Mouse (Mus musculus) olfactory bulb, adult 2 months (tissue): ENCODE measurements around the gene Tecpr1.

Experiments
- CTCF ChIP-seq: fragments of 200-500 bp; IDR thresholded peaks from 2 replicates; pipeline ENCODE4 v1.5.1; 2012; ENCODE audit warnings: low read depth, mild to moderate bottlenecking, low read length, moderate library complexity; ENCODE audit not compliant: insufficient read depth
- POLR2A ChIP-seq: fragments of 200-500 bp; IDR thresholded peaks from 2 replicates; pipeline ENCODE4 v1.6.1; 2012; ENCODE audit warnings: mild to moderate bottlenecking, low read depth, low read length, moderate library complexity; ENCODE audit not compliant: insufficient read depth

DNA sequence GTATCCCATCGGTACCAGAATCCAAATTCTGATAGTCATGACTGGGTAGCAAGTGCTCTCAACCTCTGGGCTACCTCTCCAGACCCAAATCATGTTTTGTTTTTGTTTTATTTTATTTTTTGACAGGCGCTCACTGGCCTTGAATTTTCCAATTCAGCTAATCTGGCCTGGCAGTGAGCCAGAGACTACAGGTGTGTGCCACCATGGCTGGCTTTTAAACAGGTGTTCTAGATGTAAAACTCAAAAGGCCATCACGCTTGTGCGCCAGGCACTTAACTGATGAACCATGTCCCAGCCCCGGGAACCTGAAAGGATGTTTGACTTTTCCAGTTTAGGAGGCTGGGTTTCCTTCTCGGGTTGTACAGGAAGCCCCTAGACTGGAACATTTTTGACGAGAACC is 23.3 kb upstream of the Tecpr1 start:
- no peak for TF ChIP-seq CTCF
- no peak for TF ChIP-seq POLR2A
